Mouse (Mus musculus): ENCODE measurements around the gene Slit3.

Slit3 gene

GRCm38 (mm10) chr11:35468847-35469246 lies 347.8 kb downstream of the Slit3 start:
- DNase-seq (ENCODE audit: low spot score), result no peak

GRCm38 (mm10) chr11:35469940-35470339 lies 348.9 kb downstream of the Slit3 start:
- DNase-seq (ENCODE audit: low spot score), result no peak

- DNase-seq (ENCODE audit: low spot score), result no peak
Measured at GRCm38 (mm10) chr11:35470853-35471252, 349.8 kb downstream of the Slit3 start.

- no peak for DNase-seq (ENCODE audit: low spot score)
Measured at GRCm38 (mm10) chr11:35472842-35473616, 352.0 kb downstream of the Slit3 start.

GRCm38 (mm10) chr11:35473617-35473996 lies 352.6 kb downstream of the Slit3 start:
- DNase-seq (ENCODE audit: low spot score), result no peak

- DNase-seq (ENCODE audit: low spot score), result no peak
Measured at GRCm38 (mm10) chr11:35480146-35480545, 359.1 kb downstream of the Slit3 start.

- no peak for DNase-seq (ENCODE audit: low spot score)
Measured at GRCm38 (mm10) chr11:35481611-35482363, 360.8 kb downstream of the Slit3 start.

- no peak for DNase-seq (ENCODE audit: low spot score)
Measured at GRCm38 (mm10) chr11:35487966-35488365, 366.9 kb downstream of the Slit3 start.

GRCm38 (mm10) chr11:35491701-35492100 lies 370.7 kb downstream of the Slit3 start:
- no peak for DNase-seq (ENCODE audit: low spot score)

GRCm38 (mm10) chr11:35496874-35497273 lies 375.9 kb downstream of the Slit3 start:
- no peak for DNase-seq (ENCODE audit: low spot score)

GRCm38 (mm10) chr11:35497961-35498360 lies 376.9 kb downstream of the Slit3 start:
- no peak for DNase-seq (ENCODE audit: low spot score)

- no peak for DNase-seq (ENCODE audit: low spot score)
Measured at GRCm38 (mm10) chr11:35502128-35502527, 381.1 kb downstream of the Slit3 start.

GRCm38 (mm10) chr11:35504051-35504450 lies 383.0 kb downstream of the Slit3 start:
- DNase-seq (ENCODE audit: low spot score), result no peak

GRCm38 (mm10) chr11:35504916-35505315 lies 383.9 kb downstream of the Slit3 start:
- no peak for DNase-seq (ENCODE audit: low spot score)

GRCm38 (mm10) chr11:35505316-35505715 lies 384.3 kb downstream of the Slit3 start:
- no peak for DNase-seq (ENCODE audit: low spot score)

GRCm38 (mm10) chr11:35505817-35506216 lies 384.8 kb downstream of the Slit3 start:
- no peak for DNase-seq (ENCODE audit: low spot score)

GRCm38 (mm10) chr11:35507781-35508390 lies 386.9 kb downstream of the Slit3 start:
- DNase-seq (ENCODE audit: low spot score), result no peak

GRCm38 (mm10) chr11:35512686-35513085 lies 391.7 kb downstream of the Slit3 start:
- no peak for DNase-seq (ENCODE audit: low spot score)

GRCm38 (mm10) chr11:35513343-35513742 lies 392.3 kb downstream of the Slit3 start:
- DNase-seq (ENCODE audit: low spot score), result no peak

GRCm38 (mm10) chr11:35522802-35523452 lies 401.9 kb downstream of the Slit3 start:
- no peak for DNase-seq (ENCODE audit: low spot score)

GRCm38 (mm10) chr11:35523773-35524172 lies 402.7 kb downstream of the Slit3 start:
- DNase-seq (ENCODE audit: low spot score), result no peak

GRCm38 (mm10) chr11:35526219-35526762 lies 405.3 kb downstream of the Slit3 start:
- peak; percentile 22 for DNase-seq (ENCODE audit: low spot score)

Measured in lung, postnatal 25 days (tissue).